Mouse (Mus musculus): ENCODE results near the gene Mrgpra1. TPM values are rescaled to one million over a fixed set of nuclear protein-coding genes. Genes with fewer than 3 reads are reported as not detected.
"Not testable (repeated sequence)": the region's sequence is repeated elsewhere in the genome, so short reads cannot be mapped to it uniquely, and the experiment has no call there.

Gene Mrgpra1
- not detected in 2 replicates for polyA plus RNA-seq (2012)

- H3K36me3 ChIP-seq (ENCODE audit: control insufficient read depth): no peaks in the 10 kb centered on the region
- H3K4me3 ChIP-seq (replicated peaks): no peak within 1 kb of the TSS
- H3K9me3 ChIP-seq (ENCODE audit: control insufficient read depth, low read length): peaks cover 25% of the 10 kb centered on the region
- H3K4me1 ChIP-seq (ENCODE audit: control insufficient read depth): no peaks in the 10 kb centered on the region
- TF ChIP-seq TAL1 (IDR thresholded peaks at IDR 0.05; ENCODE audit: low read length) (no peak), GATA1 (IDR thresholded peaks at IDR 0.05; ENCODE audit: low read length) (no peak)
- no peaks in the 10 kb centered on the region for H3K27me3 ChIP-seq (ENCODE audit: control insufficient read depth)
Observed at GRCm38 (mm10) chr7:47354140-47354539, at the start of gene Mrgpra1. Gene Mrgpra1 (minus strand): TSS chr7:47354240.

- TF ChIP-seq GATA1 (IDR thresholded peaks at IDR 0.05; ENCODE audit: low read length) (no peak), TAL1 (IDR thresholded peaks at IDR 0.05; ENCODE audit: low read length) (no peak)
- no peaks in the 10 kb centered on the region; the same call in 1 of the 2 replicates for H3K9me3 ChIP-seq (ENCODE audit: control insufficient read depth, low read length)
- H3K36me3 ChIP-seq (ENCODE audit: control insufficient read depth): no peaks in the 10 kb centered on the region
- H3K4me3 ChIP-seq (replicated peaks): no peak overlapping the region
- no peaks in the 10 kb centered on the region for H3K27me3 ChIP-seq (ENCODE audit: control insufficient read depth)
- H3K4me1 ChIP-seq (ENCODE audit: control insufficient read depth): no peaks in the 10 kb centered on the region
Observed at GRCm38 (mm10) chr7:47401125-47401524, 47.1 kb upstream of the Mrgpra1 start.

GRCm38 (mm10) chr7:47348421-47348820 is 5.6 kb downstream of the Mrgpra1 start:
- Histone ChIP-seq H3K9me3 (ENCODE audit: control insufficient read depth, low read length) (peaks cover 15% of the 10 kb centered on the region), H3K27me3 (ENCODE audit: control insufficient read depth) (no peaks in the 10 kb centered on the region), H3K4me1 (ENCODE audit: control insufficient read depth) (no peaks in the 10 kb centered on the region), H3K36me3 (ENCODE audit: control insufficient read depth) (no peaks in the 10 kb centered on the region), H3K4me3 (replicated peaks) (no peak overlapping the region)
- TF ChIP-seq GATA1 (IDR thresholded peaks at IDR 0.05; ENCODE audit: low read length) (no peak), TAL1 (IDR thresholded peaks at IDR 0.05; ENCODE audit: low read length) (no peak)

- H3K36me3 ChIP-seq (ENCODE audit: control insufficient read depth): no peaks in the 10 kb centered on the region
- H3K9me3 ChIP-seq (ENCODE audit: control insufficient read depth, low read length): peaks cover 21% of the 10 kb centered on the region
- no peaks in the 10 kb centered on the region for H3K4me1 ChIP-seq (ENCODE audit: control insufficient read depth)
- no peak overlapping the region for H3K4me3 ChIP-seq (replicated peaks)
- no peaks in the 10 kb centered on the region for H3K27me3 ChIP-seq (ENCODE audit: control insufficient read depth)
- no peak for TF ChIP-seq TAL1 (IDR thresholded peaks at IDR 0.05; ENCODE audit: low read length)
- no peak for TF ChIP-seq GATA1 (IDR thresholded peaks at IDR 0.05; ENCODE audit: low read length)
Observed at GRCm38 (mm10) chr7:47345905-47346478, 8.0 kb downstream of the Mrgpra1 start.

GRCm38 (mm10) chr7:47341887-47342286 is 12.2 kb downstream of the Mrgpra1 start:
- not testable (repeated sequence) for H3K27me3 ChIP-seq (ENCODE audit: control insufficient read depth); H3K36me3 ChIP-seq (ENCODE audit: control insufficient read depth); H3K4me1 ChIP-seq (ENCODE audit: control insufficient read depth); H3K4me3 ChIP-seq (replicated peaks)
- H3K9me3 ChIP-seq (ENCODE audit: control insufficient read depth, low read length): peaks cover 13% of the 10 kb centered on the region

- not testable (repeated sequence) for H3K4me3 ChIP-seq (replicated peaks); H3K4me1 ChIP-seq (ENCODE audit: control insufficient read depth); H3K27me3 ChIP-seq (ENCODE audit: control insufficient read depth); H3K36me3 ChIP-seq (ENCODE audit: control insufficient read depth)
- H3K9me3 ChIP-seq (ENCODE audit: control insufficient read depth, low read length): peaks cover 13% of the 10 kb centered on the region
Observed at GRCm38 (mm10) chr7:47341389-47341788, 12.7 kb downstream of the Mrgpra1 start.

GRCm38 (mm10) chr7:47318299-47318698 is 35.7 kb downstream of the Mrgpra1 start:
- Histone ChIP-seq H3K4me3 (replicated peaks) (no peak overlapping the region), H3K4me1 (ENCODE audit: control insufficient read depth) (no peaks in the 10 kb centered on the region), H3K9me3 (ENCODE audit: control insufficient read depth, low read length) (peaks cover 17% of the 10 kb centered on the region), H3K36me3 (ENCODE audit: control insufficient read depth) (no peaks in the 10 kb centered on the region), H3K27me3 (ENCODE audit: control insufficient read depth) (no peaks in the 10 kb centered on the region)
- TF ChIP-seq TAL1 (IDR thresholded peaks at IDR 0.05; ENCODE audit: low read length) (no peak), GATA1 (IDR thresholded peaks at IDR 0.05; ENCODE audit: low read length) (no peak)

GRCm38 (mm10) chr7:47312289-47312688 is 41.8 kb downstream of the Mrgpra1 start:
- TF ChIP-seq GATA1 (IDR thresholded peaks at IDR 0.05; ENCODE audit: low read length) (no peak), TAL1 (IDR thresholded peaks at IDR 0.05; ENCODE audit: low read length) (no peak)

GRCm38 (mm10) chr7:47309855-47310254 is 44.2 kb downstream of the Mrgpra1 start:
- no peak for TF ChIP-seq TAL1 (IDR thresholded peaks at IDR 0.05; ENCODE audit: low read length)
- no peak for TF ChIP-seq GATA1 (IDR thresholded peaks at IDR 0.05; ENCODE audit: low read length)
- Histone ChIP-seq H3K9me3 (ENCODE audit: control insufficient read depth, low read length) (peaks cover 11% of the 10 kb centered on the region), H3K4me3 (replicated peaks) (no peak overlapping the region), H3K4me1 (ENCODE audit: control insufficient read depth) (no peaks in the 10 kb centered on the region), H3K36me3 (ENCODE audit: control insufficient read depth) (no peaks in the 10 kb centered on the region), H3K27me3 (ENCODE audit: control insufficient read depth) (no peaks in the 10 kb centered on the region)

More at GRCm38 (mm10) chr7:47312289-47312688, 41.8 kb downstream of the Mrgpra1 start:
- no peaks in the 10 kb centered on the region for H3K27me3 ChIP-seq (ENCODE audit: control insufficient read depth)
- no peak overlapping the region for H3K4me3 ChIP-seq (replicated peaks)
- H3K36me3 ChIP-seq (ENCODE audit: control insufficient read depth): no peaks in the 10 kb centered on the region
- peaks cover 11% of the 10 kb centered on the region for H3K9me3 ChIP-seq (ENCODE audit: control insufficient read depth, low read length)
- no peaks in the 10 kb centered on the region for H3K4me1 ChIP-seq (ENCODE audit: control insufficient read depth)

GRCm38 (mm10) chr7:47304661-47305060 is 49.4 kb downstream of the Mrgpra1 start:
- not testable (repeated sequence) for H3K9me3 ChIP-seq (ENCODE audit: control insufficient read depth, low read length); H3K4me3 ChIP-seq (replicated peaks); H3K27me3 ChIP-seq (ENCODE audit: control insufficient read depth); H3K36me3 ChIP-seq (ENCODE audit: control insufficient read depth); H3K4me1 ChIP-seq (ENCODE audit: control insufficient read depth)

GRCm38 (mm10) chr7:47299612-47300011 is 54.4 kb downstream of the Mrgpra1 start:
- H3K4me3 ChIP-seq (replicated peaks); H3K4me1 ChIP-seq (ENCODE audit: control insufficient read depth); H3K36me3 ChIP-seq (ENCODE audit: control insufficient read depth); H3K9me3 ChIP-seq (ENCODE audit: control insufficient read depth, low read length); H3K27me3 ChIP-seq (ENCODE audit: control insufficient read depth): not testable (repeated sequence)
